Mouse (Mus musculus) lung, adult 2 months (tissue): ENCODE results near the gene Eml4. TPM values are rescaled to one million over a fixed set of nuclear protein-coding genes. Genes with fewer than 3 reads are reported as not detected.

ENCODE experiments used
- DNase-seq: peaks from one replicate; pipeline ENCODE4 v3.0.0; 2022
- H3K4me1 ChIP-seq: fragments of 200-500 bp; 2 replicates; pipeline ENCODE4 v1.6.1; 2011; ENCODE audit warnings: low read length; ENCODE audit not compliant: control insufficient read depth, insufficient read depth
- H3K4me3 ChIP-seq: fragments of 200-500 bp; replicated peaks from 2 replicates; pipeline ENCODE3; 2011; ENCODE audit warnings: low read depth, mild to moderate bottlenecking, control low read depth, low read length; ENCODE audit errors: extremely low read depth
- CTCF ChIP-seq: fragments of 200-500 bp; IDR thresholded peaks from 2 replicates; pipeline ENCODE4 v1.5.1; 2011; ENCODE audit warnings: mild to moderate bottlenecking, low read length, control low read depth; ENCODE audit not compliant: insufficient read depth
- POLR2A ChIP-seq: fragments of 200-500 bp; IDR thresholded peaks from 2 replicates; pipeline ENCODE4 v1.6.1; 2011; ENCODE audit warnings: low read depth, mild to moderate bottlenecking, control low read depth, low read length, borderline replicate concordance; ENCODE audit errors: extremely low read depth
- WGBS: fragments of 180-500 bp; shearing (Covaris S2); methylation state at CpG from one replicate; pipeline ENCODE4 v1.1.7; 2018; 5-methylcytosine and 5-hydroxymethylcytosine counted together
- polyA plus RNA-seq: library from polyadenylated mRNA; depleted of rRNA; stranded (reverse); fragments of >200 nt; gene quantifications from 2 replicates; pipeline ENCODE4 v1.2.3, GENCODE M21; 2012

The Eml4 gene
- polyA plus RNA-seq, 1 experiment: 10.6 TPM

GRCm38 (mm10) chr17:83514213-83514701 is 163.5 kb downstream of the Eml4 start:
- WGBS: 0% methylated on average over 33 of the region's 33 CpGs
- DNase-seq: peak; percentile 88
- no peak for TF ChIP-seq CTCF
- TF ChIP-seq POLR2A: peak; percentile 74; the same call in 1 of the 2 replicates
- H3K4me1 ChIP-seq: peaks cover 8% of the 10 kb centered on the region; the same call in 1 of the 2 replicates
- peak overlapping the region; percentile 90 for H3K4me3 ChIP-seq

- no peak within 1 kb of the TSS for H3K4me3 ChIP-seq
- no peak for TF ChIP-seq POLR2A
- TF ChIP-seq CTCF: no peak
- no peak for DNase-seq
- WGBS: 90% methylated on average over 8 of the region's 8 CpGs
- H3K4me1 ChIP-seq: peaks cover 8% of the 10 kb centered on the region; the same call in 1 of the 2 replicates
These were observed 166.7 kb downstream of the Eml4 start, which contains the start of gene Cox7a2l for GRCm38 (mm10) chr17:83517280-83518015. TSS of gene Cox7a2l (minus strand) at chr17:83517330.

GRCm38 (mm10) chr17:83521881-83522280 is 171.2 kb downstream of the Eml4 start:
- Histone ChIP-seq H3K4me3 (no peak overlapping the region), H3K4me1 (peaks cover 2% of the 10 kb centered on the region)
- DNase-seq: no peak
- TF ChIP-seq CTCF: no peak
- TF ChIP-seq POLR2A: no peak
- WGBS: 79% methylated on average over 4 of the region's 4 CpGs

GRCm38 (mm10) chr17:83522590-83523379 is 172.1 kb downstream of the Eml4 start:
- TF ChIP-seq CTCF (no peak), POLR2A (no peak)
- 70% methylated on average over 7 of the region's 7 CpGs for WGBS
- no peak for DNase-seq

GRCm38 (mm10) chr17:83524753-83525152 is 174.0 kb downstream of the Eml4 start:
- 57% methylated on average over 7 of the region's 7 CpGs for WGBS
- no peak for TF ChIP-seq POLR2A
- no peak for TF ChIP-seq CTCF
- Histone ChIP-seq H3K4me3 (no peak overlapping the region), H3K4me1 (peaks cover 15% of the 10 kb centered on the region)
- no peak for DNase-seq

More at GRCm38 (mm10) chr17:83522590-83523379, 172.1 kb downstream of the Eml4 start:
- H3K4me1 ChIP-seq: peaks cover 11% of the 10 kb centered on the region
- H3K4me3 ChIP-seq: no peak overlapping the region

- no peak overlapping the region for H3K4me3 ChIP-seq
- no peak for DNase-seq
- WGBS: 25% methylated on average over 8 of the region's 8 CpGs
These were observed 174.9 kb downstream of the Eml4 start for GRCm38 (mm10) chr17:83525596-83525995.

GRCm38 (mm10) chr17:83526091-83526561 is 175.4 kb downstream of the Eml4 start:
- no peak overlapping the region for H3K4me3 ChIP-seq
- no peak for DNase-seq
- 24% methylated on average over 5 of the region's 5 CpGs for WGBS
- no peak for TF ChIP-seq POLR2A
- TF ChIP-seq CTCF: no peak
- H3K4me1 ChIP-seq: peaks cover 15% of the 10 kb centered on the region

More at GRCm38 (mm10) chr17:83525596-83525995, 174.9 kb downstream of the Eml4 start:
- no peak for TF ChIP-seq POLR2A
- TF ChIP-seq CTCF: no peak
- peaks cover 15% of the 10 kb centered on the region for H3K4me1 ChIP-seq

- WGBS: 37% methylated on average over 13 of the region's 13 CpGs
- Histone ChIP-seq H3K4me3 (peak overlapping the region; percentile 1), H3K4me1 (peaks cover 15% of the 10 kb centered on the region)
- peak; percentile 20 for DNase-seq
- TF ChIP-seq CTCF (no peak), POLR2A (peak; percentile 27; the same call in 1 of the 2 replicates)
These were observed 176.1 kb downstream of the Eml4 start for GRCm38 (mm10) chr17:83526624-83527532.
